Mouse (Mus musculus) stomach, embryonic 14.5 days (tissue): ENCODE results near the gene Fgf3. TPM values are rescaled to one million over a fixed set of nuclear protein-coding genes. Genes with fewer than 3 reads are reported as not detected.

Source experiments
- ATAC-seq: fragments of 200-750 bp; cut with Nextera tagmentation; 2 replicates; pipeline ENCODE4 v1.8.0; 2017; ENCODE audit warnings: low read depth, moderate TSS enrichment; ENCODE audit not compliant: insufficient number of reproducible peaks, insufficient read depth, low FRiP score
- H3K27ac ChIP-seq: fragments of 300-500 bp; sonication (generic); 2 replicates; pipeline ENCODE4 v1.5.1; 2014; ENCODE audit warnings: mild to moderate bottlenecking, low read length, moderate library complexity, mixed read lengths
- H3K27me3 ChIP-seq: fragments of 300-500 bp; sonication (generic); 2 replicates; pipeline ENCODE4 v1.6.1; 2014; ENCODE audit warnings: low read length, control low read depth, mixed read lengths; ENCODE audit not compliant: control insufficient read depth, insufficient read depth
- H3K36me3 ChIP-seq: fragments of 300-500 bp; sonication (generic); 2 replicates; pipeline ENCODE4 v1.6.1; 2014; ENCODE audit warnings: mild to moderate bottlenecking, control low read depth, low read length, moderate library complexity, mixed read lengths; ENCODE audit not compliant: control insufficient read depth, insufficient read depth
- H3K4me1 ChIP-seq: fragments of 300-500 bp; sonication (generic); 2 replicates; pipeline ENCODE4 v1.6.1; 2014; ENCODE audit warnings: low read length, control low read depth, mixed read lengths; ENCODE audit not compliant: control insufficient read depth, insufficient read depth
- H3K4me2 ChIP-seq: fragments of 300-500 bp; sonication (generic); replicated peaks from 2 replicates; pipeline ENCODE4 v1.6.1; 2014; ENCODE audit warnings: low read depth, low read length, control low read depth
- H3K4me3 ChIP-seq: fragments of 300-500 bp; sonication (generic); 2 replicates; pipeline ENCODE4 v1.5.1; 2014; ENCODE audit warnings: low read depth, low read length, control low read depth
- H3K9ac ChIP-seq: fragments of 300-500 bp; sonication (generic); replicated peaks from 2 replicates; pipeline ENCODE4 v1.6.1; 2014; ENCODE audit warnings: low read depth, mild to moderate bottlenecking, control low read depth, low read length, moderate library complexity, mixed read lengths
- H3K9me3 ChIP-seq: fragments of 300-500 bp; sonication (generic); 2 replicates; pipeline ENCODE4 v1.6.1; 2016; ENCODE audit warnings: low read depth, low read length, control low read depth; ENCODE audit not compliant: control insufficient read depth
- WGBS: fragments of 180-500 bp; shearing (Covaris S2); extraction: QIAGEN DNeasy Blood & Tissue Kit; methylation state at CpG from one replicate; pipeline ENCODE4 v1.1.7; 2014; 5-methylcytosine and 5-hydroxymethylcytosine counted together
- polyA plus RNA-seq: library from polyadenylated mRNA; unstranded; fragments of >200 nt; fragmentation: Nextera tagmentation; extraction: Ambion mirVana; gene quantifications from 2 replicates; pipeline ENCODE4 v1.2.1, GENCODE M21; 2014

Gene Fgf3
- polyA plus RNA-seq, 1 experiment from 2014 or later = not detected

GRCm38 (mm10) chr7:144847067-144847466 is 9.2 kb downstream of the Fgf3 start, which contains the start of gene Fgf4:
Fgf4 (plus strand) TSS chr7:144847367.
- Histone ChIP-seq H3K4me1 (no peaks in the 10 kb centered on the region), H3K9ac (no peak within 1 kb of the TSS), H3K9me3 (no peaks in the 10 kb centered on the region), H3K4me2 (no peak within 1 kb of the TSS), H3K27ac (no peak within 1 kb of the TSS), H3K36me3 (no peaks in the 10 kb centered on the region), H3K4me3 (no peak within 1 kb of the TSS), H3K27me3 (peaks cover 4% of the 10 kb centered on the region; the same call in 1 of the 2 replicates)
- ATAC-seq = no peak

GRCm38 (mm10) chr7:144851321-144851720 is 13.4 kb downstream of the Fgf3 start:
- ATAC-seq = no peak
- no peaks in the 10 kb centered on the region for H3K9me3 ChIP-seq
- H3K36me3 ChIP-seq = no peaks in the 10 kb centered on the region
- no peak overlapping the region for H3K27ac ChIP-seq
- H3K27me3 ChIP-seq = no peaks in the 10 kb centered on the region
- no peak overlapping the region for H3K4me2 ChIP-seq
- no peak overlapping the region for H3K4me3 ChIP-seq
- 55% methylated on average over 3 of the region's 3 CpGs for WGBS
- H3K9ac ChIP-seq = no peak overlapping the region
- H3K4me1 ChIP-seq = no peaks in the 10 kb centered on the region

- peaks cover 7% of the 10 kb centered on the region for H3K27me3 ChIP-seq
Measured at GRCm38 (mm10) chr7:144854966-144855365, 17.1 kb downstream of the Fgf3 start.

GRCm38 (mm10) chr7:144857158-144857557 is 19.3 kb downstream of the Fgf3 start:
- no peak for ATAC-seq
- no peak overlapping the region for H3K27ac ChIP-seq
- H3K9ac ChIP-seq = no peak overlapping the region
- H3K36me3 ChIP-seq = no peaks in the 10 kb centered on the region
- H3K4me2 ChIP-seq = no peak overlapping the region
- H3K4me3 ChIP-seq = no peak overlapping the region
- H3K27me3 ChIP-seq = peaks cover 29% of the 10 kb centered on the region
- H3K4me1 ChIP-seq = 0 out of 2 replicates have a peak, but pooled peaks cover 7% of the 10 kb centered on the region
- WGBS = 84% methylated on average over 7 of the region's 7 CpGs
- H3K9me3 ChIP-seq = no peaks in the 10 kb centered on the region

More at GRCm38 (mm10) chr7:144854966-144855365, 17.1 kb downstream of the Fgf3 start:
- Histone ChIP-seq H3K36me3 (no peaks in the 10 kb centered on the region), H3K4me2 (no peak overlapping the region), H3K4me3 (no peak overlapping the region), H3K9ac (no peak overlapping the region), H3K27ac (no peak overlapping the region), H3K9me3 (no peaks in the 10 kb centered on the region), H3K4me1 (no peaks in the 10 kb centered on the region)
- ATAC-seq = no peak
- WGBS = 29% methylated on average over 3 of the region's 3 CpGs

- Histone ChIP-seq H3K4me2 (no peak overlapping the region), H3K4me1 (0 out of 2 replicates have a peak, but pooled peaks cover 7% of the 10 kb centered on the region), H3K9me3 (no peaks in the 10 kb centered on the region), H3K9ac (no peak overlapping the region), H3K27me3 (peaks cover 32% of the 10 kb centered on the region), H3K36me3 (no peaks in the 10 kb centered on the region), H3K4me3 (no peak overlapping the region), H3K27ac (no peak overlapping the region)
- WGBS = 76% methylated on average over 3 of the region's 3 CpGs
- ATAC-seq = no peak
Measured at GRCm38 (mm10) chr7:144857826-144858342, 20.0 kb downstream of the Fgf3 start.

GRCm38 (mm10) chr7:144858702-144859101 is 20.8 kb downstream of the Fgf3 start:
- no peak for ATAC-seq

GRCm38 (mm10) chr7:144861056-144861768 is 23.3 kb downstream of the Fgf3 start:
- no peaks in the 10 kb centered on the region for H3K9me3 ChIP-seq
- 0 out of 2 replicates have a peak, but pooled peaks cover 7% of the 10 kb centered on the region for H3K4me1 ChIP-seq
- H3K36me3 ChIP-seq = no peaks in the 10 kb centered on the region
- WGBS = 1% methylated on average over 70 of the region's 72 CpGs
- H3K27me3 ChIP-seq = peaks cover 56% of the 10 kb centered on the region
- H3K4me3 ChIP-seq = peak overlapping the region; percentile 15
- H3K9ac ChIP-seq = no peak overlapping the region
- no peak overlapping the region for H3K27ac ChIP-seq
- ATAC-seq = no peak; the same call in 1 of the 2 replicates
- H3K4me2 ChIP-seq = peak overlapping the region; percentile 23

More at GRCm38 (mm10) chr7:144858702-144859101, 20.8 kb downstream of the Fgf3 start:
- Histone ChIP-seq H3K36me3 (no peaks in the 10 kb centered on the region), H3K4me1 (0 out of 2 replicates have a peak, but pooled peaks cover 7% of the 10 kb centered on the region), H3K9ac (no peak overlapping the region), H3K27me3 (peaks cover 40% of the 10 kb centered on the region), H3K9me3 (no peaks in the 10 kb centered on the region), H3K4me2 (no peak overlapping the region), H3K27ac (no peak overlapping the region), H3K4me3 (no peak overlapping the region)
- 82% methylated on average over 1 of the region's 1 CpGs for WGBS

- H3K4me2 ChIP-seq = peak overlapping the region; percentile 23
- WGBS = under 1% methylated on average over 28 of the region's 28 CpGs
- no peak for ATAC-seq
- H3K9me3 ChIP-seq = no peaks in the 10 kb centered on the region
- no peaks in the 10 kb centered on the region for H3K36me3 ChIP-seq
- H3K9ac ChIP-seq = no peak overlapping the region
- H3K27me3 ChIP-seq = peaks cover 56% of the 10 kb centered on the region
- no peak overlapping the region for H3K27ac ChIP-seq
- H3K4me1 ChIP-seq = 0 out of 2 replicates have a peak, but pooled peaks cover 7% of the 10 kb centered on the region
- peak overlapping the region; percentile 15 for H3K4me3 ChIP-seq
Measured at GRCm38 (mm10) chr7:144861769-144862070, 23.8 kb downstream of the Fgf3 start.
